Mouse (Mus musculus): ENCODE data around the gene Numbl. TPM values are rescaled to one million over a fixed set of nuclear protein-coding genes. Genes with fewer than 3 reads are reported as not detected.

The Numbl gene
- polyA plus RNA-seq, 1 experiment from 2014 or later: 16.2 TPM

- H3K9ac ChIP-seq: no peak overlapping the region
- H3K4me3 ChIP-seq (ENCODE audit: low read depth, low read length): no peak overlapping the region
- peaks cover 53% of the 10 kb centered on the region for H3K27me3 ChIP-seq (ENCODE audit: insufficient read depth, low read length)
- ATAC-seq (ENCODE audit: insufficient read depth) (no peak), DNase-seq (no peak)
- 28% methylated on average over 16 of the region's 16 CpGs for WGBS
- no peak for TF ChIP-seq CTCF (IDR thresholded peaks at IDR 0.05; ENCODE audit: low read depth)
- H3K36me3 ChIP-seq (ENCODE audit: insufficient read depth): peaks cover 22% of the 10 kb centered on the region; the same call in 1 of the 2 replicates
- H3K27ac ChIP-seq (ENCODE audit: low read depth): no peak overlapping the region
- H3K4me2 ChIP-seq: no peak overlapping the region
- peaks cover 20% of the 10 kb centered on the region; the same call in 1 of the 2 replicates for H3K4me1 ChIP-seq (ENCODE audit: insufficient read depth)
- no peaks in the 10 kb centered on the region for H3K9me3 ChIP-seq (ENCODE audit: low read depth, low read length)
Measured at GRCm38 (mm10) chr7:27328648-27329047, 70.4 kb downstream of the Numbl start.

GRCm38 (mm10) chr7:27329326-27329947 is 71.2 kb downstream of the Numbl start:
- Histone ChIP-seq H3K4me1 (ENCODE audit: insufficient read depth) (peaks cover 20% of the 10 kb centered on the region; the same call in 1 of the 2 replicates), H3K4me2 (peak overlapping the region; percentile 93), H3K9me3 (ENCODE audit: low read depth, low read length) (no peaks in the 10 kb centered on the region), H3K27me3 (ENCODE audit: insufficient read depth, low read length) (peaks cover 61% of the 10 kb centered on the region), H3K4me3 (ENCODE audit: low read depth, low read length) (peak overlapping the region; percentile 26), H3K9ac (no peak overlapping the region), H3K27ac (ENCODE audit: low read depth) (no peak overlapping the region), H3K36me3 (ENCODE audit: insufficient read depth) (peaks cover 18% of the 10 kb centered on the region; the same call in 1 of the 2 replicates)
- peak; percentile 81 for TF ChIP-seq CTCF (IDR thresholded peaks at IDR 0.05; ENCODE audit: low read depth)
- DNase-seq: peak; percentile 96
- 0 out of 2 replicates have a peak, but pooled peaks have one; percentile 5 for ATAC-seq (ENCODE audit: insufficient read depth)
- WGBS: 5% methylated on average over 45 of the region's 45 CpGs

- DNase-seq (no peak), ATAC-seq (ENCODE audit: insufficient read depth) (no peak)
- no peak overlapping the region; the same call in 1 of the 2 replicates for H3K27ac ChIP-seq (ENCODE audit: low read depth)
- H3K4me3 ChIP-seq (ENCODE audit: low read depth, low read length): peak overlapping the region; percentile 66
- H3K9me3 ChIP-seq (ENCODE audit: low read depth, low read length): no peaks in the 10 kb centered on the region
- H3K36me3 ChIP-seq (ENCODE audit: insufficient read depth): peaks cover 13% of the 10 kb centered on the region; the same call in 1 of the 2 replicates
- no peak overlapping the region for H3K9ac ChIP-seq
- H3K27me3 ChIP-seq (ENCODE audit: insufficient read depth, low read length): peaks cover 67% of the 10 kb centered on the region
- 27% methylated on average over 17 of the region's 17 CpGs for WGBS
- no peak for TF ChIP-seq CTCF (IDR thresholded peaks at IDR 0.05; ENCODE audit: low read depth)
- H3K4me2 ChIP-seq: peak overlapping the region; percentile 93
- H3K4me1 ChIP-seq (ENCODE audit: insufficient read depth): peaks cover 20% of the 10 kb centered on the region; the same call in 1 of the 2 replicates
Measured at GRCm38 (mm10) chr7:27329981-27330380, 71.7 kb downstream of the Numbl start.

GRCm38 (mm10) chr7:27330709-27331540 is 72.7 kb downstream of the Numbl start:
- under 1% methylated on average over 39 of the region's 39 CpGs for WGBS
- peak; percentile 10; the same call in 1 of the 2 replicates for TF ChIP-seq CTCF (IDR thresholded peaks at IDR 0.05; ENCODE audit: low read depth)
- ATAC-seq (ENCODE audit: insufficient read depth) (peak; percentile 74), DNase-seq (peak; percentile 99)
- Histone ChIP-seq H3K27me3 (ENCODE audit: insufficient read depth, low read length) (peaks cover 65% of the 10 kb centered on the region), H3K27ac (ENCODE audit: low read depth) (peak overlapping the region; percentile 88), H3K4me2 (peak overlapping the region; percentile 93), H3K9ac (peak overlapping the region; percentile 80; the same call in 1 of the 2 replicates), H3K4me3 (ENCODE audit: low read depth, low read length) (peak overlapping the region; percentile 66), H3K36me3 (ENCODE audit: insufficient read depth) (peaks cover 12% of the 10 kb centered on the region; the same call in 1 of the 2 replicates), H3K9me3 (ENCODE audit: low read depth, low read length) (no peaks in the 10 kb centered on the region), H3K4me1 (ENCODE audit: insufficient read depth) (peaks cover 14% of the 10 kb centered on the region; the same call in 1 of the 2 replicates)

- no peak for TF ChIP-seq CTCF (IDR thresholded peaks at IDR 0.05; ENCODE audit: low read depth)
- Histone ChIP-seq H3K4me2 (peak overlapping the region; percentile 93), H3K27me3 (ENCODE audit: insufficient read depth, low read length) (peaks cover 65% of the 10 kb centered on the region), H3K27ac (ENCODE audit: low read depth) (peak overlapping the region; percentile 88), H3K4me3 (ENCODE audit: low read depth, low read length) (peak overlapping the region; percentile 66), H3K4me1 (ENCODE audit: insufficient read depth) (peaks cover 9% of the 10 kb centered on the region; the same call in 1 of the 2 replicates), H3K9ac (peak overlapping the region; percentile 80), H3K9me3 (ENCODE audit: low read depth, low read length) (no peaks in the 10 kb centered on the region), H3K36me3 (ENCODE audit: insufficient read depth) (peaks cover 9% of the 10 kb centered on the region; the same call in 1 of the 2 replicates)
- ATAC-seq (ENCODE audit: insufficient read depth) (no peak), DNase-seq (no peak)
- 0% methylated on average over 8 of the region's 8 CpGs for WGBS
Measured at GRCm38 (mm10) chr7:27331541-27331851, 73.3 kb downstream of the Numbl start.

Other genes with a start within 250 kb of the Numbl start
- gene Cyp2a12, start 229.4 kb upstream of the Numbl start, polyA plus RNA-seq (2014; fragmentation: Nextera tagmentation; extraction: Ambion mirVana): not detected in 2 replicates
- gene Cyp2f2, start 138.5 kb upstream of the Numbl start, polyA plus RNA-seq (2014; fragmentation: Nextera tagmentation; extraction: Ambion mirVana): 9.3 and 12.3 TPM in 2 replicates
- gene Cyp2t4, start 104.7 kb upstream of the Numbl start, polyA plus RNA-seq (2014; fragmentation: Nextera tagmentation; extraction: Ambion mirVana): 0.11 and 0.20 TPM in 2 replicates
- 48.4 and 50.0 TPM in 2 replicates for gene Egln2, start 91.6 kb upstream of the Numbl start, polyA plus RNA-seq (2014; fragmentation: Nextera tagmentation; extraction: Ambion mirVana)
- 59.4 and 62.1 TPM in 2 replicates for gene Rab4b, start 79.5 kb upstream of the Numbl start, polyA plus RNA-seq (2014; fragmentation: Nextera tagmentation; extraction: Ambion mirVana)
- 0.55 and 1.5 TPM in 2 replicates for gene Gm21983, start 77.3 kb upstream of the Numbl start, polyA plus RNA-seq (2014; fragmentation: Nextera tagmentation; extraction: Ambion mirVana)
- 155 and 161 TPM in 2 replicates for gene Mia, start 77.3 kb upstream of the Numbl start, polyA plus RNA-seq (2014; fragmentation: Nextera tagmentation; extraction: Ambion mirVana)
- 3.2 and 3.8 TPM in 2 replicates for gene BC024978, start 62.7 kb upstream of the Numbl start, polyA plus RNA-seq (2014; fragmentation: Nextera tagmentation; extraction: Ambion mirVana)
- gene Snrpa, start 62.2 kb upstream of the Numbl start, polyA plus RNA-seq (2014; fragmentation: Nextera tagmentation; extraction: Ambion mirVana): 293 and 320 TPM in 2 replicates
- gene Itpkc, start 29.8 kb upstream of the Numbl start, polyA plus RNA-seq (2014; fragmentation: Nextera tagmentation; extraction: Ambion mirVana): 5.4 and 5.9 TPM in 2 replicates
- gene Coq8b, start 25.4 kb upstream of the Numbl start, polyA plus RNA-seq (2014; fragmentation: Nextera tagmentation; extraction: Ambion mirVana): 12.8 and 13.7 TPM in 2 replicates
- 73.5 and 86.0 TPM in 2 replicates for gene Ltbp4, start 79.3 kb downstream of the Numbl start, polyA plus RNA-seq (2014; fragmentation: Nextera tagmentation; extraction: Ambion mirVana)
- gene Shkbp1, start 97.6 kb downstream of the Numbl start, polyA plus RNA-seq (2014; fragmentation: Nextera tagmentation; extraction: Ambion mirVana): 45.1 and 53.5 TPM in 2 replicates
- gene Gm20479, start 99.0 kb downstream of the Numbl start, polyA plus RNA-seq (2014; fragmentation: Nextera tagmentation; extraction: Ambion mirVana): 0.73 and 1.6 TPM in 2 replicates
- 0.31 and 0.51 TPM in 2 replicates for gene Sptbn4, start 189.3 kb downstream of the Numbl start, polyA plus RNA-seq (2014; fragmentation: Nextera tagmentation; extraction: Ambion mirVana)
- gene Blvrb, start 189.5 kb downstream of the Numbl start, polyA plus RNA-seq (2014; fragmentation: Nextera tagmentation; extraction: Ambion mirVana): 54.5 and 56.0 TPM in 2 replicates
- 22.0 and 24.3 TPM in 2 replicates for gene Sertad3, start 215.3 kb downstream of the Numbl start, polyA plus RNA-seq (2014; fragmentation: Nextera tagmentation; extraction: Ambion mirVana)
- 39.3 and 42.5 TPM in 2 replicates for gene Sertad1, start 228.5 kb downstream of the Numbl start, polyA plus RNA-seq (2014; fragmentation: Nextera tagmentation; extraction: Ambion mirVana)
- gene Prx, start 240.9 kb downstream of the Numbl start, polyA plus RNA-seq (2014; fragmentation: Nextera tagmentation; extraction: Ambion mirVana): 2.5 and 2.9 TPM in 2 replicates